Mouse (Mus musculus): ENCODE measurements around the gene Tenm4. TPM values are rescaled to one million over a fixed set of nuclear protein-coding genes. Genes with fewer than 3 reads are reported as not detected.

Gene Tenm4
- polyA plus RNA-seq, 1 experiment from 2014 or later: 39.7 TPM

GRCm38 (mm10) chr7:96782686-96783085, 611.6 kb downstream of the Tenm4 start:
- 92% methylated on average over 4 of the region's 4 CpGs for WGBS
- no peak overlapping the region for H3K27ac ChIP-seq (ENCODE audit: low read length)

GRCm38 (mm10) chr7:96785808-96786207, 614.8 kb downstream of the Tenm4 start:
- WGBS: 32% methylated on average over 9 of the region's 9 CpGs
- ATAC-seq (ENCODE audit: low FRiP score, low TSS enrichment): no peak
- no peak overlapping the region for H3K9ac ChIP-seq (replicated peaks; ENCODE audit: low read length)
- H3K4me3 ChIP-seq (ENCODE audit: low read length): no peak overlapping the region
- 0 out of 2 replicates have a peak, but pooled peaks cover 4% of the 10 kb centered on the region for H3K27me3 ChIP-seq (ENCODE audit: insufficient read depth, low read length)
- no peaks in the 10 kb centered on the region for H3K36me3 ChIP-seq (ENCODE audit: insufficient read depth, low read length)
- H3K4me1 ChIP-seq (ENCODE audit: insufficient read depth, low read length): peaks cover 33% of the 10 kb centered on the region
- no peak overlapping the region for H3K4me2 ChIP-seq (replicated peaks; ENCODE audit: low read depth, low read length)
- 0 out of 2 replicates have a peak overlapping the region, but pooled peaks have one; percentile 3 for H3K27ac ChIP-seq (ENCODE audit: low read length)
- H3K9me3 ChIP-seq (ENCODE audit: low read length): no peaks in the 10 kb centered on the region

More at GRCm38 (mm10) chr7:96782686-96783085, 611.6 kb downstream of the Tenm4 start:
- H3K4me1 ChIP-seq (ENCODE audit: insufficient read depth, low read length): peaks cover 17% of the 10 kb centered on the region
- H3K27me3 ChIP-seq (ENCODE audit: insufficient read depth, low read length): no peaks in the 10 kb centered on the region
- H3K4me2 ChIP-seq (replicated peaks; ENCODE audit: low read depth, low read length): no peak overlapping the region
- H3K9ac ChIP-seq (replicated peaks; ENCODE audit: low read length): no peak overlapping the region
- ATAC-seq (ENCODE audit: low FRiP score, low TSS enrichment): no peak
- no peak overlapping the region for H3K4me3 ChIP-seq (ENCODE audit: low read length)
- no peaks in the 10 kb centered on the region for H3K36me3 ChIP-seq (ENCODE audit: insufficient read depth, low read length)
- H3K9me3 ChIP-seq (ENCODE audit: low read length): no peaks in the 10 kb centered on the region

- 0 out of 2 replicates have a peak, but pooled peaks cover 4% of the 10 kb centered on the region for H3K27me3 ChIP-seq (ENCODE audit: insufficient read depth, low read length)
- no peak overlapping the region for H3K4me2 ChIP-seq (replicated peaks; ENCODE audit: low read depth, low read length)
- H3K36me3 ChIP-seq (ENCODE audit: insufficient read depth, low read length): no peaks in the 10 kb centered on the region
- 0 out of 2 replicates have a peak overlapping the region, but pooled peaks have one; percentile 3 for H3K27ac ChIP-seq (ENCODE audit: low read length)
- H3K4me1 ChIP-seq (ENCODE audit: insufficient read depth, low read length): peaks cover 33% of the 10 kb centered on the region
- H3K4me3 ChIP-seq (ENCODE audit: low read length): no peak overlapping the region
- no peaks in the 10 kb centered on the region for H3K9me3 ChIP-seq (ENCODE audit: low read length)
- WGBS: 68% methylated on average over 5 of the region's 5 CpGs
- no peak overlapping the region for H3K9ac ChIP-seq (replicated peaks; ENCODE audit: low read length)
- ATAC-seq (ENCODE audit: low FRiP score, low TSS enrichment): no peak
Measured at GRCm38 (mm10) chr7:96786262-96787044, 615.4 kb downstream of the Tenm4 start.

GRCm38 (mm10) chr7:96788135-96788534, 617.1 kb downstream of the Tenm4 start:
- 39% methylated on average over 4 of the region's 4 CpGs for WGBS
- peaks cover 42% of the 10 kb centered on the region for H3K4me1 ChIP-seq (ENCODE audit: insufficient read depth, low read length)
- H3K36me3 ChIP-seq (ENCODE audit: insufficient read depth, low read length): no peaks in the 10 kb centered on the region
- peak; percentile 78 for ATAC-seq (ENCODE audit: low FRiP score, low TSS enrichment)
- H3K9me3 ChIP-seq (ENCODE audit: low read length): no peaks in the 10 kb centered on the region
- peak overlapping the region; percentile 29; the same call in 1 of the 2 replicates for H3K27ac ChIP-seq (ENCODE audit: low read length)
- H3K27me3 ChIP-seq (ENCODE audit: insufficient read depth, low read length): 0 out of 2 replicates have a peak, but pooled peaks cover 4% of the 10 kb centered on the region
- H3K4me2 ChIP-seq (replicated peaks; ENCODE audit: low read depth, low read length): no peak overlapping the region
- H3K4me3 ChIP-seq (ENCODE audit: low read length): no peak overlapping the region
- H3K9ac ChIP-seq (replicated peaks; ENCODE audit: low read length): no peak overlapping the region

GRCm38 (mm10) chr7:96790326-96790725, 619.3 kb downstream of the Tenm4 start:
- Histone ChIP-seq H3K36me3 (ENCODE audit: insufficient read depth, low read length) (no peaks in the 10 kb centered on the region), H3K4me3 (ENCODE audit: low read length) (no peak overlapping the region), H3K4me1 (ENCODE audit: insufficient read depth, low read length) (peaks cover 43% of the 10 kb centered on the region), H3K27me3 (ENCODE audit: insufficient read depth, low read length) (0 out of 2 replicates have a peak, but pooled peaks cover 4% of the 10 kb centered on the region), H3K9ac (replicated peaks; ENCODE audit: low read length) (no peak overlapping the region), H3K9me3 (ENCODE audit: low read length) (no peaks in the 10 kb centered on the region), H3K27ac (ENCODE audit: low read length) (no peak overlapping the region), H3K4me2 (replicated peaks; ENCODE audit: low read depth, low read length) (no peak overlapping the region)
- no peak for ATAC-seq (ENCODE audit: low FRiP score, low TSS enrichment)
- 49% methylated on average over 2 of the region's 2 CpGs for WGBS

- H3K9ac ChIP-seq (replicated peaks; ENCODE audit: low read length): no peak overlapping the region
- 0 out of 2 replicates have a peak, but pooled peaks cover 4% of the 10 kb centered on the region for H3K27me3 ChIP-seq (ENCODE audit: insufficient read depth, low read length)
- WGBS: 48% methylated on average over 8 of the region's 8 CpGs
- no peak overlapping the region for H3K4me2 ChIP-seq (replicated peaks; ENCODE audit: low read depth, low read length)
- ATAC-seq (ENCODE audit: low FRiP score, low TSS enrichment): no peak
- no peak overlapping the region for H3K4me3 ChIP-seq (ENCODE audit: low read length)
- H3K36me3 ChIP-seq (ENCODE audit: insufficient read depth, low read length): no peaks in the 10 kb centered on the region
- H3K9me3 ChIP-seq (ENCODE audit: low read length): no peaks in the 10 kb centered on the region
- peaks cover 50% of the 10 kb centered on the region for H3K4me1 ChIP-seq (ENCODE audit: insufficient read depth, low read length)
- H3K27ac ChIP-seq (ENCODE audit: low read length): no peak overlapping the region
Measured at GRCm38 (mm10) chr7:96792456-96793229, 621.6 kb downstream of the Tenm4 start.

GRCm38 (mm10) chr7:96796033-96796741, 625.1 kb downstream of the Tenm4 start:
- Histone ChIP-seq H3K4me2 (replicated peaks; ENCODE audit: low read depth, low read length) (0 out of 2 replicates have a peak overlapping the region, but pooled peaks have one; percentile 13), H3K9ac (replicated peaks; ENCODE audit: low read length) (peak overlapping the region; percentile 36), H3K9me3 (ENCODE audit: low read length) (no peaks in the 10 kb centered on the region), H3K4me3 (ENCODE audit: low read length) (no peak overlapping the region), H3K36me3 (ENCODE audit: insufficient read depth, low read length) (peaks cover 4% of the 10 kb centered on the region), H3K4me1 (ENCODE audit: insufficient read depth, low read length) (peaks cover 38% of the 10 kb centered on the region), H3K27ac (ENCODE audit: low read length) (peak overlapping the region; percentile 89), H3K27me3 (ENCODE audit: insufficient read depth, low read length) (no peaks in the 10 kb centered on the region)
- WGBS: 30% methylated on average over 9 of the region's 9 CpGs
- peak; percentile 88 for ATAC-seq (ENCODE audit: low FRiP score, low TSS enrichment)

- ATAC-seq (ENCODE audit: low FRiP score, low TSS enrichment): peak; percentile 84
- Histone ChIP-seq H3K9ac (replicated peaks; ENCODE audit: low read length) (peak overlapping the region; percentile 36; the same call in 1 of the 2 replicates), H3K27me3 (ENCODE audit: insufficient read depth, low read length) (no peaks in the 10 kb centered on the region), H3K4me2 (replicated peaks; ENCODE audit: low read depth, low read length) (0 out of 2 replicates have a peak overlapping the region, but pooled peaks have one; percentile 13), H3K4me1 (ENCODE audit: insufficient read depth, low read length) (peaks cover 42% of the 10 kb centered on the region), H3K27ac (ENCODE audit: low read length) (peak overlapping the region; percentile 89), H3K4me3 (ENCODE audit: low read length) (no peak overlapping the region), H3K9me3 (ENCODE audit: low read length) (no peaks in the 10 kb centered on the region), H3K36me3 (ENCODE audit: insufficient read depth, low read length) (peaks cover 4% of the 10 kb centered on the region)
- WGBS: 48% methylated on average over 20 of the region's 20 CpGs
Measured at GRCm38 (mm10) chr7:96796788-96797485, 625.9 kb downstream of the Tenm4 start.

Data from kidney, embryonic 16.5 days (tissue).